In the genomic region with DNA sequence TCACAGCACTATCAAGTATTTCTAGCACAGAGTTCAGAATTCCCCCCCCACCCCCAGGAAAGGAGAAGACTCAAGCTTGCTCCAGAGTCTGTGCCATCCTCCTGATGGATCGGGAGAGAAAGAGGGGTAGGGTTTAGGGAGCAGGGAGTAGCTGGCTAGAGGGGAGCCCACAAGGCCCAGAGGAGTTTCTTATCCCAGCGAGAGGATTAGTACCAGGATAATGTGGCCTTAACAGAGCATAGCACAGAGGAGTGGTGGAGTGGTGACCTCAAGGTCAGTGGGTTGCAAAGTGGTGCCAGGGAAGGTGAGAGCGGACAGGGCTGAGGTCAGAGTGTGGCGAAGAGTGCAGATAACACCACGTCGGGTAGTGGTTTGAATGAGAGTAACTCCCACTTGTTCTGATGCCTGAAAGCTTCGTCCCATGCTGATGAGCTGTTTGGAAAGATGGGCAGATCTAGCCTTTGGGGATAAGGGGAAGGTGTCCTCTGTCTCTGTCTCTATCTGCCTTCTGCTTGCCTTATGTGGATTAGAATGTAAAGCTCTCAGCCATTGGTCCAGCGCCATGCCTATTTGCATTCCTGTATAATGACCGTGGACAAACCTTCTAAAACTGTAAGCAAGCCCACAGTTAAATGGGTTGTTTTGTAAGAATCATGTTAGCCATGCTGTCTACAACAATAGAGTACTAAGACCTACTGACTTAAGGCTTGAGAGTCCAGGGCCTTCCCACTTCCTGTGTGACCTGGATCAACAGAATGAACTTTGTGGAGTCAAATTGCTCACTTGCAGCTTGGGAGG, we compare ENCODE assay signal across 19 mouse cellular contexts. TPM values are rescaled to one million over a fixed set of nuclear protein-coding genes. Genes with fewer than 3 reads are reported as not detected.
A peak's percentile ranks its signal among the peaks of the same experiment; 100 is the strongest.
DNase-seq lines count a peak whose midpoint lies in the region; ATAC-seq and TF ChIP-seq lines count a peak whose summit lies in the region.
"Had no signal": no experiment of that assay in that cellular context is flagged by ENCODE, and none has a peak within 500 bp of the region (broad histone marks: within the 10 kb centered on the region; RNA-seq: fewer than 3 reads in every experiment).

No protein-coding gene starts in this region.

- no peak overlapping the region for H3K4me2 ChIP-seq in heart, embryonic 12.5 days
- no peak overlapping the region for H3K4me2 ChIP-seq in kidney, embryonic 15.5 days
- H3K4me2 ChIP-seq in kidney, embryonic 16.5 days (replicated peaks; ENCODE audit: low read depth, low read length), result no peak overlapping the region
- H3K4me2 ChIP-seq: embryonic facial prominence, embryonic 13.5 days; forebrain, embryonic 13.5 days; hindbrain, embryonic 15.5 days; liver, embryonic 15.5 days; lung, embryonic 15.5 days had no signal

- no peaks in the 10 kb centered on the region for H3K9me3 ChIP-seq in heart, embryonic 12.5 days (replicated peaks)
- no peaks in the 10 kb centered on the region for H3K9me3 ChIP-seq in kidney, embryonic 15.5 days (replicated peaks)
- H3K9me3 ChIP-seq in kidney, embryonic 16.5 days (ENCODE audit: low read length), result no peaks in the 10 kb centered on the region
- H3K9me3 ChIP-seq: embryonic facial prominence, embryonic 13.5 days; forebrain, embryonic 13.5 days; hindbrain, embryonic 15.5 days; liver, embryonic 15.5 days; lung, embryonic 15.5 days; megakaryocyte, embryonic 14.5 days had no signal

- H3K27ac ChIP-seq in heart, embryonic 12.5 days (ENCODE audit: poor library complexity, severe bottlenecking), result no peak overlapping the region
- H3K27ac ChIP-seq in heart, adult 2 months, result no peak overlapping the region
- no peak overlapping the region for H3K27ac ChIP-seq in kidney, embryonic 15.5 days
- H3K27ac ChIP-seq in kidney, embryonic 16.5 days (ENCODE audit: low read length), result no peak overlapping the region
- H3K27ac ChIP-seq: embryonic facial prominence, embryonic 13.5 days; forebrain, embryonic 13.5 days; hindbrain, embryonic 15.5 days; liver, embryonic 15.5 days; lung, embryonic 15.5 days had no signal

- TF ChIP-seq EP300 in heart, adult 2 months (IDR thresholded peaks at IDR 0.05; ENCODE audit: insufficient read depth, low read depth, low read length), result no peak

- no peaks in the 10 kb centered on the region for H3K27me3 ChIP-seq in heart, embryonic 12.5 days (replicated peaks)
- no peaks in the 10 kb centered on the region for H3K27me3 ChIP-seq in heart, adult 2 months (ENCODE audit: control insufficient read depth, insufficient read depth, low read length)
- H3K27me3 ChIP-seq in kidney, embryonic 15.5 days, result no peaks in the 10 kb centered on the region
- H3K27me3 ChIP-seq in kidney, embryonic 16.5 days (ENCODE audit: insufficient read depth, low read length), result no peaks in the 10 kb centered on the region
- H3K27me3 ChIP-seq: embryonic facial prominence, embryonic 13.5 days; forebrain, embryonic 13.5 days; hindbrain, embryonic 15.5 days; liver, embryonic 15.5 days; lung, embryonic 15.5 days had no signal

- intact Hi-C loops in heart, adult 2 months (cut with DNase I), result no loop called here

- no peak for TF ChIP-seq CTCF in heart, adult 2 months (IDR thresholded peaks at IDR 0.05)

- no peak overlapping the region for H3K4me3 ChIP-seq in heart, embryonic 12.5 days
- H3K4me3 ChIP-seq in heart, adult 2 months, result no peak overlapping the region
- no peak overlapping the region for H3K4me3 ChIP-seq in kidney, embryonic 15.5 days (replicated peaks)
- no peak overlapping the region for H3K4me3 ChIP-seq in kidney, embryonic 16.5 days (ENCODE audit: low read length)
- H3K4me3 ChIP-seq: embryonic facial prominence, embryonic 13.5 days; forebrain, embryonic 13.5 days; hindbrain, embryonic 15.5 days; liver, embryonic 15.5 days; lung, embryonic 15.5 days; megakaryocyte, embryonic 14.5 days had no signal

- ATAC-seq in heart, embryonic 12.5 days (ENCODE audit: insufficient number of reproducible peaks, low FRiP score), result 0 out of 2 replicates have a peak, but pooled peaks have one; percentile 18
- ATAC-seq in kidney, embryonic 15.5 days (replicated peaks; ENCODE audit: low FRiP score), result 0 out of 2 replicates have a peak, but pooled peaks have one; percentile 40
- ATAC-seq in kidney, embryonic 16.5 days (ENCODE audit: low FRiP score, low TSS enrichment), result no peak
- ATAC-seq: forebrain, embryonic 13.5 days had no signal

- H3K9ac ChIP-seq in heart, embryonic 12.5 days, result no peak overlapping the region
- H3K9ac ChIP-seq in heart, adult 2 months (ENCODE audit: low read depth, low read length), result no peak overlapping the region
- H3K9ac ChIP-seq in kidney, embryonic 15.5 days, result no peak overlapping the region
- no peak overlapping the region for H3K9ac ChIP-seq in kidney, embryonic 16.5 days (replicated peaks; ENCODE audit: low read length)
- H3K9ac ChIP-seq: embryonic facial prominence, embryonic 13.5 days; forebrain, embryonic 13.5 days; hindbrain, embryonic 15.5 days; liver, embryonic 15.5 days; lung, embryonic 15.5 days had no signal

- no peak for TF ChIP-seq POLR2A in heart, adult 2 months (IDR thresholded peaks at IDR 0.05; ENCODE audit: insufficient read depth, low read depth, low read length)

- H3K36me3 ChIP-seq in heart, embryonic 12.5 days, result 0 out of 2 replicates have a peak, but pooled peaks cover 8% of the 10 kb centered on the region
- peaks cover 11% of the 10 kb centered on the region for H3K36me3 ChIP-seq in heart, adult 2 months (ENCODE audit: control insufficient read depth, insufficient read depth, low read length)
- no peaks in the 10 kb centered on the region for H3K36me3 ChIP-seq in kidney, embryonic 15.5 days
- no peaks in the 10 kb centered on the region for H3K36me3 ChIP-seq in kidney, embryonic 16.5 days (ENCODE audit: insufficient read depth, low read length)
- H3K36me3 ChIP-seq: hindbrain, embryonic 15.5 days; liver, embryonic 15.5 days; lung, embryonic 15.5 days had no signal

- DNase-seq in heart, adult 2 months, result no peak
- DNase-seq in 3T3-L1 (ENCODE audit: low read depth, low spot score) (peak; percentile 55), 416B (ENCODE audit: low read depth) (peak; percentile 38)
- no peak for DNase-seq in cerebellum, adult 9-10 months
- DNase-seq: adrenal gland, postnatal 14 days; cerebellum, adult 8-10 months; kidney, adult 2 months; kidney, postnatal 36 days; lung, postnatal 36 days had no signal

- peaks cover 1% of the 10 kb centered on the region; the same call in 1 of the 2 replicates for H3K79me2 ChIP-seq in heart, adult 2 months (replicated peaks; ENCODE audit: control insufficient read depth, insufficient read depth, low read length)

- peaks cover 56% of the 10 kb centered on the region for H3K4me1 ChIP-seq in heart, embryonic 12.5 days (replicated peaks)
- H3K4me1 ChIP-seq in heart, adult 2 months (ENCODE audit: control insufficient read depth, insufficient read depth, low read length), result peaks cover 16% of the 10 kb centered on the region
- H3K4me1 ChIP-seq in kidney, embryonic 15.5 days, result 0 out of 2 replicates have a peak, but pooled peaks cover 9% of the 10 kb centered on the region
- H3K4me1 ChIP-seq in kidney, embryonic 16.5 days (ENCODE audit: insufficient read depth, low read length), result peaks cover 3% of the 10 kb centered on the region; the same call in 1 of the 2 replicates
- H3K4me1 ChIP-seq: forebrain, embryonic 13.5 days; hindbrain, embryonic 15.5 days; liver, embryonic 15.5 days had no signal

- WGBS in heart, embryonic 12.5 days, result 45% methylated on average over 9 of the region's 9 CpGs
- WGBS in heart, adult 2 months, result 76% methylated on average over 9 of the region's 9 CpGs
- WGBS in kidney, embryonic 15.5 days, result 67% methylated on average over 9 of the region's 9 CpGs
- 64% methylated on average over 9 of the region's 9 CpGs for WGBS in kidney, embryonic 16.5 days

RNA-seq across cellular contexts. Expression of a gene that starts 38.7 kb away (rescaled TPM):
- polyA plus RNA-seq in heart, embryonic 12.5 days (2016; fragmentation: Nextera tagmentation; extraction: Ambion mirVana), result 16.5 and 17.9 TPM in 2 replicates
- 10 to 100 TPM; 51.7 to 62.3 TPM for total RNA-seq in heart, adult 2 months (2021)
- 23.8 and 40.6 TPM in 2 replicates for polyA plus RNA-seq in heart, adult 2 months (2012; rRNA removed)
- polyA plus RNA-seq in kidney, embryonic 15.5 days (2015; fragmentation: Nextera tagmentation; extraction: Ambion mirVana), result 5.0 and 5.2 TPM in 2 replicates
- 4.6 and 5.4 TPM in 2 replicates for polyA plus RNA-seq in kidney, embryonic 16.5 days (2015; fragmentation: Nextera tagmentation; extraction: Ambion mirVana)
- total RNA-seq: neutrophil, adult 5-6 weeks had no signal

Comparison
In these comparisons a context has a peak if more than half of its experiments do, and no peak if none do; other contexts are left out.
1. DNase-seq: peak in 3T3-L1 (single experiment) and 416B (single experiment); none in heart, adult 2 months (0 of 2) and cerebellum, adult 9-10 months (single experiment).